Mouse (Mus musculus): ENCODE results near the gene E2f6. TPM values are rescaled to one million over a fixed set of nuclear protein-coding genes. Genes with fewer than 3 reads are reported as not detected.

E2f6 gene
- polyA plus RNA-seq, 1 experiment from 2014 or later: 63.4 TPM

DNA sequence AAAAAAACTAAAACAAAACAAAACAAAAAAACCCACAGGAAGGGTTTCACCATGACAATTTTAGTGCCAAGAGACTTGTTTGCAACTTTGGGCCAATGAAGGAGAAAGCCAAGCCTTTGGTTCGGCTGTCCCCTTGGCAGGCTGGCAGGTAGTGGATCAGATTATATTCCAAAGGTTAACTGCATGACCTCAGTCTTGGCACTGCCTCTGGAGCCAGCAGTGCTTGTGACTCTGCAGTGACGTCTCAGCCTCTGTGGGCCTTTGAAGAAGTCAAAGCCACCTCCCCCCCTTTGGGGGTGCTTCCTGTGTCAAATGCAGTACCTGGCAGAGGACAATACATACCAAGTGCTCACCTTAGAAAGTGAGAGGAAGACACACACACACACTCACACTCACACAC lies 63.3 kb downstream of the E2f6 start:
- Histone ChIP-seq H3K27me3 (ENCODE audit: insufficient read depth, poor library complexity, severe bottlenecking) (no peaks in the 10 kb centered on the region), H3K36me3 (no peaks in the 10 kb centered on the region), H3K27ac (no peak overlapping the region; the same call in 1 of the 2 replicates), H3K9me3 (no peaks in the 10 kb centered on the region), H3K4me1 (peaks cover 72% of the 10 kb centered on the region), H3K4me3 (no peak overlapping the region)
- no peak for DNase-seq (ENCODE audit: low spot score)
- 46% methylated on average over 2 of the region's 2 CpGs for WGBS

DNA sequence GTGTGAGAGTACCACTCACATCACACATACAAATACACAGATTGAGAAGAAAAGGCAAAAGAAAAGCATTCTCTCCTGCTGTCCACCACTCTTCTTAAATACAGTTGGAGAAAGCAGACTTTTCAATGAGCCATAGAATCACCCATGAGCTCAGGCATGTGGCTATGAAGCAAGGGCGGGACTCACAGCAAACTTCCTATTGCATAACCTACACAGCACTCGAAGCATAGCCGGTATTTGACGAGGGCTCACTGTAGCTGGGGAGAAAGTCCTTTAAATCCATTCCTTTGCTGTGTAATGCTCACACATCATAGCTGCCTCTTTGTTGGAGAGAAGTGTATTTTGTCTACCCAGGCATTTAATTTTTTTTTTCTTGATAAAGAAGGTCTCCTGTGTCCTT lies 64.5 kb downstream of the E2f6 start:
- 69% methylated on average over 4 of the region's 4 CpGs for WGBS
- Histone ChIP-seq H3K27me3 (ENCODE audit: insufficient read depth, poor library complexity, severe bottlenecking) (no peaks in the 10 kb centered on the region), H3K27ac (no peak overlapping the region; the same call in 1 of the 2 replicates), H3K9me3 (no peaks in the 10 kb centered on the region), H3K4me1 (peaks cover 62% of the 10 kb centered on the region), H3K36me3 (no peaks in the 10 kb centered on the region), H3K4me3 (no peak overlapping the region)
- no peak for DNase-seq (ENCODE audit: low spot score)

- no peaks in the 10 kb centered on the region for H3K36me3 ChIP-seq
- H3K4me3 ChIP-seq: no peak overlapping the region
- no peak overlapping the region; the same call in 1 of the 2 replicates for H3K27ac ChIP-seq
- DNase-seq (ENCODE audit: low spot score): no peak
- WGBS: 63% methylated on average over 7 of the region's 7 CpGs
- H3K9me3 ChIP-seq: no peaks in the 10 kb centered on the region
- H3K27me3 ChIP-seq (ENCODE audit: insufficient read depth, poor library complexity, severe bottlenecking): no peaks in the 10 kb centered on the region
- H3K4me1 ChIP-seq: peaks cover 58% of the 10 kb centered on the region
These were observed 64.9 kb downstream of the E2f6 start for GRCm38 (mm10) chr12:16875678-16876077.

- 37% methylated on average over 3 of the region's 3 CpGs for WGBS
- no peaks in the 10 kb centered on the region for H3K36me3 ChIP-seq
- H3K27ac ChIP-seq: peak overlapping the region; percentile 67
- H3K9me3 ChIP-seq: no peaks in the 10 kb centered on the region
- H3K4me1 ChIP-seq: peaks cover 54% of the 10 kb centered on the region
- no peaks in the 10 kb centered on the region for H3K27me3 ChIP-seq (ENCODE audit: insufficient read depth, poor library complexity, severe bottlenecking)
- H3K4me3 ChIP-seq: no peak overlapping the region
- no peak for DNase-seq (ENCODE audit: low spot score)
These were observed 65.9 kb downstream of the E2f6 start for GRCm38 (mm10) chr12:16876667-16877066.

- Histone ChIP-seq H3K4me3 (no peak overlapping the region), H3K36me3 (no peaks in the 10 kb centered on the region), H3K27me3 (ENCODE audit: insufficient read depth, poor library complexity, severe bottlenecking) (no peaks in the 10 kb centered on the region), H3K9me3 (no peaks in the 10 kb centered on the region), H3K27ac (peak overlapping the region; percentile 67), H3K4me1 (peaks cover 54% of the 10 kb centered on the region)
- no peak for DNase-seq (ENCODE audit: low spot score)
- WGBS: 48% methylated on average over 5 of the region's 5 CpGs
These were observed 66.4 kb downstream of the E2f6 start for GRCm38 (mm10) chr12:16877141-16877540.

DNA sequence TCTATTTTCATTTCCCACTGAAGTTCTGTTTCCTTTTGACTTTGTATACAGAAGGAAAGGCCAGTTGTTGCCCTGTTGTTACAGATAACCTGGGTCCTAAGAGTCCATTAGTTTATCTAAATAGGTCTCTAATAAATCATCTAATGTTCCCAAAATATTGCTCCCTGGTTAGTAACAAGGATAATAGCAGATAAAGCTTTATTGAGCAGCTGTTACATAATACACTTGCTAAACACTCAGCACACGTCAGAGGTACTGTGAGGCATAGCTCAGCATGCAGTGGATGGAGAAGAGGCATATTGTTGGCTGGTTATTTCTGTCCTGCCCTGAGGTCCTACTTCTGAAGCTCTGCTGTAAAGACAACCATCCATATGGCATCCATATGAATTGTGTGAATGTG lies 66.9 kb downstream of the E2f6 start:
- Histone ChIP-seq H3K27me3 (ENCODE audit: insufficient read depth, poor library complexity, severe bottlenecking) (no peaks in the 10 kb centered on the region), H3K4me1 (peaks cover 59% of the 10 kb centered on the region), H3K9me3 (no peaks in the 10 kb centered on the region), H3K36me3 (no peaks in the 10 kb centered on the region), H3K4me3 (no peak overlapping the region), H3K27ac (no peak overlapping the region)
- DNase-seq (ENCODE audit: low spot score): no peak
- 29% methylated on average over 1 of the region's 1 CpGs for WGBS

DNA sequence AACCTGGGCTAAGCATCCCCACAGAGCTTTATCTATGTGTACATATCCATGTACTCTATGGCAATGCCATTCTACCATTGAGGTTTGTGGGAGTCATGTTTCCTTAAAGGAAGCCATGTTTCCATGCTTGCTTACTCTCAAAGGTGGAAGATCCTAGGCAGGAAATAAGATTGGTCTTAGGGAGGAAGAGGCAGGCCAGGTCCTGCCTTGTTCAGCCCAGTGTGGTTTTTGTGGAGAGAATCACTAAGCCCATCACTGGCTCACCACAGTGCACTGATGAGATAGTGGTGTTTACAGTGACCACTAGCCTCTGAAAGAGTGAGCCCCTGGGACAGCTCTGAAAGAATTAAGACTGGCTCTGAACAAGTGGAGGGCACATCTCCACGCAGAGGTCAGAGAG lies 68.6 kb downstream of the E2f6 start:
- Histone ChIP-seq H3K9me3 (no peaks in the 10 kb centered on the region), H3K4me3 (no peak overlapping the region), H3K27ac (no peak overlapping the region), H3K27me3 (ENCODE audit: insufficient read depth, poor library complexity, severe bottlenecking) (no peaks in the 10 kb centered on the region), H3K4me1 (peaks cover 54% of the 10 kb centered on the region), H3K36me3 (no peaks in the 10 kb centered on the region)
- no peak for DNase-seq (ENCODE audit: low spot score)
- WGBS: 69% methylated on average over 1 of the region's 1 CpGs

DNA sequence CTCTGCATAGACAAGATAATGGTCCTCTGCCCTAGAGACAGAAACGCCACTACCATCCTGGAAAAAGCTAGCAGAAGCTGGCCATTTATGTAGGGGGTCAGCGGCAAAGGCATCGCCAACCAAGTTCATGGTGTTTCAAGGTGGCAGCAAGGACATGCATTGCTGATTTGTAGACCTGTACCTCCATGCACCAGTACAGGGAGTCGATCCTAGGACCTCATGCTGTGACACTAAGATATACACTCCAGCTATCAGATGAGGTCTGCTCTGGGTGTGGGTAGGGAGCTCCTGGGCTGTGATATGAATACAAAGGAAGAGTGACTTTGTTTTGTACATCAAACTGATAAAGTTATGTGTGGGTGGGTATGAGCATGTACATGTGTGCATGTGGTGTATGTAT lies 69.3 kb downstream of the E2f6 start:
- no peaks in the 10 kb centered on the region for H3K27me3 ChIP-seq (ENCODE audit: insufficient read depth, poor library complexity, severe bottlenecking)
- WGBS: 73% methylated on average over 4 of the region's 4 CpGs

DNA sequence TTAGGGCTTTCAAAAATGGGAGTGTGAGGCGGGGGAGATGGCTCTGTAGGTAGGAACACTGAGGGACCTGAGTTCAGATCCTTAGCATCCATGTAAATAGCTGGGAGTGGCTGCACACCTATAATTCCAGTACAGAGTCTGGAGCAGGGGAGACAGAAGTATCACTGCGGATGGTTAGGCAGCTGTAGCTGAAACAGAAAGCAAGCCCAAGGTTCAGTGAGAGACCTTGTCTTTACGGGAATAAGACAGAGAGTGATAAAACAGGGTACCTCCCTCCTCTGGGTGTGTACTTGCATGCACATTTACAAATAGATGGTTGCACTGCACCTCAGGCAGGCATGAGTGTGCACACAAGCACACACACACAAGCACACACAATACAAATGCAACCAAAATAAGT lies 71.7 kb downstream of the E2f6 start:
- no peak for DNase-seq (ENCODE audit: low spot score)
- H3K9me3 ChIP-seq: no peaks in the 10 kb centered on the region
- H3K27ac ChIP-seq: 0 out of 2 replicates have a peak overlapping the region, but pooled peaks have one; percentile 75
- no peaks in the 10 kb centered on the region for H3K36me3 ChIP-seq
- 71% methylated on average over 3 of the region's 3 CpGs for WGBS
- no peaks in the 10 kb centered on the region for H3K27me3 ChIP-seq (ENCODE audit: insufficient read depth, poor library complexity, severe bottlenecking)
- no peak overlapping the region for H3K4me3 ChIP-seq
- H3K4me1 ChIP-seq: peaks cover 35% of the 10 kb centered on the region

More for the DNA sequence above, 69.3 kb downstream of the E2f6 start:
- Histone ChIP-seq H3K9me3 (no peaks in the 10 kb centered on the region), H3K27ac (no peak overlapping the region), H3K36me3 (no peaks in the 10 kb centered on the region), H3K4me3 (no peak overlapping the region), H3K4me1 (peaks cover 46% of the 10 kb centered on the region)
- DNase-seq (ENCODE audit: low spot score): no peak

- no peaks in the 10 kb centered on the region for H3K9me3 ChIP-seq
- H3K27ac ChIP-seq: peak overlapping the region; percentile 75
- H3K36me3 ChIP-seq: no peaks in the 10 kb centered on the region
- DNase-seq (ENCODE audit: low spot score): peak; percentile 77
- WGBS: 41% methylated on average over 7 of the region's 7 CpGs
- H3K4me3 ChIP-seq: no peak overlapping the region
- peaks cover 32% of the 10 kb centered on the region for H3K4me1 ChIP-seq
- H3K27me3 ChIP-seq (ENCODE audit: insufficient read depth, poor library complexity, severe bottlenecking): no peaks in the 10 kb centered on the region
These were observed 72.3 kb downstream of the E2f6 start for GRCm38 (mm10) chr12:16883111-16883510.

DNA sequence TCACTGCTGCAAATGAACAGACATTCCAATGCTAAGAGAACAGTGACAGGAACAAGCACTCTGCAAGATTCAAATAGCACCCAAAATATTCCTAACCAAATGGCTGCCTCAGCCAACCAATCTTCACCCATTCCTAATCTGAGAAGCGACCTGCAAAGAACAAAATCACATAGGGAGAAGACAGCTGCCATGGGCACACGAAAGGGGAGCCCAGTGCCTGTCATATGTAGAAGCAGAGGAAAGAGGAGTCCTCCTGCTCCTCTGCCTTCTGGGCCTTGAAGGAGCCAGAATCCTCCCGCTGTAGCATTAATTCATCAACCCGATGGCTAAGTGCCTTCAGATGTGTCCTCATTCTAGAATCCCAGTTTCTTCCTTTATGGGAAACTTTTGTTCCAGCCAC lies 73.8 kb downstream of the E2f6 start:
- Histone ChIP-seq H3K27ac (no peak overlapping the region), H3K4me1 (peaks cover 24% of the 10 kb centered on the region), H3K27me3 (ENCODE audit: insufficient read depth, poor library complexity, severe bottlenecking) (no peaks in the 10 kb centered on the region), H3K9me3 (no peaks in the 10 kb centered on the region), H3K4me3 (no peak overlapping the region), H3K36me3 (no peaks in the 10 kb centered on the region)
- WGBS: 82% methylated on average over 4 of the region's 4 CpGs
- DNase-seq (ENCODE audit: low spot score): peak; percentile 58

DNA sequence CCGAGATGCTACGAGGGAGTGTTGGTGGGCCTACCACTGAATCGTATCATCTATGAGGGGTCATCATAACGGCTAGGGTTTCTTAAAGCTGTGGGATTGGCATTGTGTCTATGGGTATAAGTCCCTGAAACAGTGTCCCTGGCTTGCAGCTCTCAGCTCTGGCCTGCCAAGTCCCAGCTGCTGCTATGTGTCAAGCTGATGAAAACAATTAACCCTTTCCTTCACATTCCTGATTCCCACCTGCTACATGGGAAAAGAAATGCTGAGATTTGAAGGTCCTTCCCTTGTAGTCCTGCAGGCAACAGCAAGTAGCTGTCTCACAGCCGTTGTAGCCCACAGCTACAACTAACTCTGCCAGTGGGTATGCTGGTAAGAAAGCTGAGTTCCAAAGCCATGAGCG lies 75.6 kb downstream of the E2f6 start:
- no peaks in the 10 kb centered on the region for H3K36me3 ChIP-seq
- peaks cover 24% of the 10 kb centered on the region for H3K4me1 ChIP-seq
- H3K4me3 ChIP-seq: no peak overlapping the region
- H3K27me3 ChIP-seq (ENCODE audit: insufficient read depth, poor library complexity, severe bottlenecking): no peaks in the 10 kb centered on the region
- H3K9me3 ChIP-seq: no peaks in the 10 kb centered on the region
- DNase-seq (ENCODE audit: low spot score): peak; percentile 48
- H3K27ac ChIP-seq: no peak overlapping the region
- WGBS: 85% methylated on average over 6 of the region's 6 CpGs
